Mouse (Mus musculus): ENCODE measurements at regions not wholly inside any gene's neighbourhood (a gene's known extent, or its start where the extent isn't known, plus 50 kb on each side); places are given as distances from the start of the nearest gene placed in this dataset.
"Not testable (repeated sequence)": the region's sequence is repeated elsewhere in the genome, so short reads cannot be mapped to it uniquely, and the experiment has no call there.

- intact Hi-C loops (cut with DNase I): no loop called here
- no peak for DNase-seq (ENCODE audit: extremely low spot score in 1 of 2, low spot score in 2 of 2)
These were observed 149.7 kb upstream of the Klhl1 start for GRCm38 (mm10) chr14:96668635-96669034.

DNA sequence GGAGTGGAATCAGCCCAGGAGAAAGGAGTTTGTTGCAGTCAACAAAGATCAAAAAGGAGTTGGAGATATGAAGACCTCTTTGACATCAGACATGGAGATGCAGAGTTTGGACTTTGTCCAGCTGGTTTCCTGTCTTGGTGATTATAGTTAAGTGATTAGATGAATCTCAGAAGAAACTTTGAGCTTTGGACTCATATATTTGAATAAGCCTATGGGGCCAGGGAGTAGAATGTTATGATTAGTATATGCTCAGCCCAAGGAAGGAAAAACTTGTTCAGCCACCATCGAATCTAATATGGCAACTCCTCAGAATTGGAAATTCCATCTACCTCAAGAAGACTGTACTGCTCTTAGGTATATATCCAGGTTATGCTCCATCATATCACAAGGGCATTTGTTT lies 137.6 kb upstream of the Klhl1 start:
- DNase-seq (ENCODE audit: extremely low spot score in 1 of 2, low spot score in 2 of 2): no peak
- intact Hi-C loops (cut with DNase I): no loop called here

GRCm38 (mm10) chr14:96630291-96630690 lies 111.4 kb upstream of the Klhl1 start:
- DNase-seq (ENCODE audit: extremely low spot score in 1 of 2, low spot score in 2 of 2): no peak
- intact Hi-C loops (cut with DNase I): no loop called here

GRCm38 (mm10) chr14:96606736-96607135 lies 87.8 kb upstream of the Klhl1 start:
- intact Hi-C loops (cut with DNase I): no loop called here
- DNase-seq (ENCODE audit: extremely low spot score in 1 of 2, low spot score in 2 of 2): no peak

DNA sequence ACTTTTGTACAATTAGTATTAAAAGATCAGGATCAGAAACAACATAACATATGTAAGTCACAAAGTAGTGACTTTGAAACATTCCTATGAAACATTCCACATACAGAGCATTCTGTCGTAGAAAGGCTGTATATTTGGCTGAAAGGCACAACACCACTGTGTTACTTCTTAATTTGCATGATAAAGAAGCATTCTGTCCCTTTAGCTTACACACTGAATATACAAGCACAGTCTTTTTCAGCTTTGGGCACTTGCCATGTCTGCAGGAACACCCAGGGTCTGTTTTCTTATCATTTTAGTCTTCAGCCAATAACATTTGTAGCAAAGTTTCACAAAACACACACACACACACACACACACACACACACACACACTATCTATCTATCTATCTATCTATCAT lies 82.2 kb upstream of the Klhl1 start:
- DNase-seq (ENCODE audit: extremely low spot score in 1 of 2, low spot score in 2 of 2); intact Hi-C loops (cut with DNase I): not testable (repeated sequence)

GRCm38 (mm10) chr14:96592051-96592450 lies 73.1 kb upstream of the Klhl1 start:
- no peak for DNase-seq (ENCODE audit: extremely low spot score in 1 of 2, low spot score in 2 of 2)
- intact Hi-C loops (cut with DNase I): no loop called here

Small RNA genes lying in the stretch of these regions (microRNA-seq; reads per million reads assigned to microRNA genes)
- gene Gm27441: 0.86 reads per million

All from left cerebral cortex, postnatal 10 days (tissue).